Comparison of ENCODE assay signal across 26 mouse cellular contexts in the genomic region with DNA sequence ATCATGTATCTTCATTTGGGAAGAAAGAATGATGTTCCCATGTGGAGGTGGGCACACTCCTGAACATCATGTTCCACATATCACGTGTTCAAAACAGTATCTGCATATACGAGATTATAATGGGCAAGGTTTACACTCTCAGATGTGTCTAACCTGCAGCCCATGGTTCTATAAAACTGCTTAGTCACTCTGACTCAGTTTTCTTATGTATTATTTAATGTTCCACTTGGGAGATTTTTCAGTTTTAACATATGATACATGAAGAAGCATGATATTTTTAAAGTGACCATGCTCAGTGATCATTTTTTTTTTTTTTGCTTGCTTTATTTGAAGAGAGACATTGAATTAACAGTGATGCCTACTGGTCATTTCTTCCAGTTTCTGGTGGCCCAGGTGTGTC. TPM values are rescaled to one million over a fixed set of nuclear protein-coding genes. Genes with fewer than 3 reads are reported as not detected.
DNase-seq lines count a peak whose midpoint lies in the region; ATAC-seq and TF ChIP-seq lines count a peak whose summit lies in the region.
"Had no signal": no experiment of that assay in that cellular context is flagged by ENCODE, and none has a peak within 500 bp of the region (broad histone marks: within the 10 kb centered on the region; RNA-seq: fewer than 3 reads in every experiment).

No protein-coding gene starts in this region.

- H3K9me3 ChIP-seq in heart, embryonic 13.5 days = no peaks in the 10 kb centered on the region
- H3K9me3 ChIP-seq in ES-E14 (ENCODE audit: control insufficient read depth, insufficient read depth, low read depth, low read length) = no peaks in the 10 kb centered on the region
- H3K9me3 ChIP-seq in midbrain, embryonic 13.5 days = no peaks in the 10 kb centered on the region
- H3K9me3 ChIP-seq: embryonic facial prominence, embryonic 13.5 days; embryonic facial prominence, embryonic 15.5 days; forebrain, embryonic 10.5 days; forebrain, embryonic 12.5 days had no signal

- intact Hi-C loops in heart, postnatal 25 days (cut with DNase I) = loop anchor here (2.0 kb wide), 1 partner anchor 30 kb away; the partner anchor contains the start of gene Ugp2

- no peak overlapping the region for H3K4me3 ChIP-seq in heart, embryonic 13.5 days
- no peak overlapping the region for H3K4me3 ChIP-seq in ES-E14 (ENCODE audit: insufficient read depth in 1 of 2, low read depth in 1 of 2, low read length in 2 of 2, poor library complexity in 1 of 2, severe bottlenecking in 1 of 2)
- H3K4me3 ChIP-seq in midbrain, embryonic 13.5 days (replicated peaks) = no peak overlapping the region
- H3K4me3 ChIP-seq: embryonic facial prominence, embryonic 13.5 days; embryonic facial prominence, embryonic 15.5 days; erythroblast, embryonic 14.5 days; forebrain, embryonic 10.5 days; forebrain, embryonic 12.5 days had no signal

- in situ Hi-C loops in ES-E14 (cut with MboI; ENCODE audit: low sequenced_read_pairs in 2 of 2, unreplicated experiment in 2 of 2) = no loop called here

- H3K36me3 ChIP-seq in heart, embryonic 13.5 days = no peaks in the 10 kb centered on the region
- no peaks in the 10 kb centered on the region for H3K36me3 ChIP-seq in ES-E14 (ENCODE audit: control insufficient read depth, insufficient read depth, low read length, poor library complexity, severe bottlenecking)
- H3K36me3 ChIP-seq in midbrain, embryonic 13.5 days = no peaks in the 10 kb centered on the region
- H3K36me3 ChIP-seq: embryonic facial prominence, embryonic 13.5 days; embryonic facial prominence, embryonic 15.5 days; forebrain, embryonic 10.5 days; forebrain, embryonic 12.5 days had no signal

- ATAC-seq in heart, embryonic 13.5 days (ENCODE audit: extremely low read depth, insufficient number of reproducible peaks, low FRiP score, low TSS enrichment) = no peak
- no peak for ATAC-seq in midbrain, embryonic 13.5 days
- ATAC-seq: activated CD4-positive, CD25-positive, alpha-beta regulatory T cell, adult 4 months; CD4-positive, CD25-positive, alpha-beta regulatory T cell, adult 4 months; forebrain, embryonic 14.5 days; forebrain, embryonic 16.5 days; Patski had no signal

- H3K4me2 ChIP-seq in heart, embryonic 13.5 days = no peak overlapping the region
- no peak overlapping the region for H3K4me2 ChIP-seq in midbrain, embryonic 13.5 days (replicated peaks)
- H3K4me2 ChIP-seq: embryonic facial prominence, embryonic 13.5 days; embryonic facial prominence, embryonic 15.5 days; forebrain, embryonic 12.5 days had no signal

- peaks cover 36% of the 10 kb centered on the region for H3K4me1 ChIP-seq in heart, embryonic 13.5 days
- H3K4me1 ChIP-seq in ES-E14 (ENCODE audit: control insufficient read depth in 2 of 2, insufficient read depth in 2 of 2, low read length in 2 of 2, poor library complexity in 1 of 2) = no peaks in the 10 kb centered on the region
- no peaks in the 10 kb centered on the region for H3K4me1 ChIP-seq in midbrain, embryonic 13.5 days (replicated peaks)
- H3K4me1 ChIP-seq: embryonic facial prominence, embryonic 15.5 days; forebrain, embryonic 10.5 days; forebrain, embryonic 12.5 days had no signal

- H3K27ac ChIP-seq in heart, embryonic 13.5 days (replicated peaks) = 0 out of 2 replicates have a peak overlapping the region, but pooled peaks have one; percentile 94
- no peak overlapping the region for H3K27ac ChIP-seq in ES-E14 (ENCODE audit: insufficient read depth, low read depth, low read length, poor library complexity, severe bottlenecking)
- no peak overlapping the region for H3K27ac ChIP-seq in midbrain, embryonic 13.5 days
- H3K27ac ChIP-seq: embryonic facial prominence, embryonic 13.5 days; embryonic facial prominence, embryonic 15.5 days; forebrain, embryonic 10.5 days; forebrain, embryonic 12.5 days had no signal

- DNase-seq in heart, postnatal 25 days (ENCODE audit: low spot score) = no peak
- no peak for DNase-seq in ES-E14 (ENCODE audit: low read depth, low spot score)
- no peak for DNase-seq in cerebellum, adult 9-11 months
- DNase-seq: adrenal gland, adult 8-10 months; adrenal gland, postnatal 14 days; adrenal gland, postnatal 36 days; B cell, adult 2 months; cerebellum, adult 11-12 months; cerebellum, adult 2 months; cerebellum, adult 9-10 months; cerebellum, postnatal 14 days; cerebellum, postnatal 36 days; embryo, embryonic 11 days had no signal

- H3K27me3 ChIP-seq in heart, embryonic 13.5 days (replicated peaks) = no peaks in the 10 kb centered on the region
- H3K27me3 ChIP-seq in midbrain, embryonic 13.5 days = no peaks in the 10 kb centered on the region
- H3K27me3 ChIP-seq: CH12.LX; embryonic facial prominence, embryonic 13.5 days; embryonic facial prominence, embryonic 15.5 days; forebrain, embryonic 12.5 days had no signal

- H3K9ac ChIP-seq in heart, embryonic 13.5 days = no peak overlapping the region
- no peak overlapping the region for H3K9ac ChIP-seq in ES-E14 (ENCODE audit: insufficient read depth, low read depth, low read length, poor library complexity, severe bottlenecking)
- H3K9ac ChIP-seq in midbrain, embryonic 13.5 days (replicated peaks) = no peak overlapping the region
- H3K9ac ChIP-seq: embryonic facial prominence, embryonic 13.5 days; embryonic facial prominence, embryonic 15.5 days; forebrain, embryonic 12.5 days had no signal

- WGBS in heart, embryonic 13.5 days = 80% methylated on average over 2 of the region's 2 CpGs
- WGBS in midbrain, embryonic 13.5 days = 89% methylated on average over 2 of the region's 2 CpGs

TF ChIP-seq in ES-E14, 5 proteins besides CTCF, POLR2A, EP300 and RAD21:
- TF ChIP-seq HCFC1 (IDR thresholded peaks at IDR 0.05; ENCODE audit: borderline replicate concordance, insufficient read depth, low read length) (no peak), MAFK (IDR thresholded peaks at IDR 0.05; ENCODE audit: insufficient read depth, low read depth, low read length) (peak; percentile 63; the same call in 1 of the 2 replicates)
TF ChIP-seq in ES-E14: peak in this region for 1.

RNA-seq across cellular contexts. Expression of gene Ugp2, which starts 30.2 kb away (rescaled TPM):
- 168 and 181 TPM in 2 replicates for polyA plus RNA-seq in heart, embryonic 13.5 days (2015; fragmentation: Nextera tagmentation; extraction: Ambion mirVana)
- total RNA-seq in heart, postnatal 25 days (2021) = 100 to 1,000 TPM; 206 to 224 TPM
- 9.4 and 22.9 TPM in 2 replicates for total RNA-seq in ES-E14 (2012; rRNA removed)
- 59.1 and 61.2 TPM in 2 replicates for polyA plus RNA-seq in midbrain, embryonic 13.5 days (2015; fragmentation: Nextera tagmentation; extraction: Ambion mirVana)
